Mouse (Mus musculus): ENCODE data around the gene Csmd2. TPM values are rescaled to one million over a fixed set of nuclear protein-coding genes. Genes with fewer than 3 reads are reported as not detected.

The Csmd2 gene
- polyA plus RNA-seq, 1 experiment from 2014 or later = 0.05 TPM

DNA sequence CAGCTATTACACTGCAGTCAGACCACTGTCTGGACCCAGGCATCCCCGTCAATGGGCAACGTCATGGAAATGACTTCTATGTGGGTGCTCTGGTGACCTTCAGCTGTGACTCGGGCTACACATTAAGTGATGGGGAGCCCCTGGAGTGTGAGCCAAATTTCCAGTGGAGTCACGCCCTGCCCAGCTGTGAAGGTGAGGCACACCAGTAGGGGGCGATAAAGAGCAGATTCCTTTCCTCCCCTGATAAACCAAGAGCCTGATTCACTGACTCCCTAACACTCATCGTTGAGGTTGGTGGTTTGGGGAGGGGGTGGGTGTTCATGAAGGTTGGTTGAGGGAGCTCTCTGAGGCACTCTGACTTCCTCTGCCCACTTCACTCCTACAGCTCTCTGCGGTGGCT is 396.1 kb downstream of the Csmd2 start:
- Histone ChIP-seq H3K9ac (ENCODE audit: low read depth, low read length) (no peak overlapping the region), H3K4me3 (ENCODE audit: low read depth, low read length) (no peak overlapping the region), H3K4me1 (replicated peaks; ENCODE audit: control insufficient read depth, insufficient read depth, low read length) (no peaks in the 10 kb centered on the region), H3K27me3 (replicated peaks; ENCODE audit: control insufficient read depth, insufficient read depth, low read length) (no peaks in the 10 kb centered on the region), H3K36me3 (ENCODE audit: control insufficient read depth, insufficient read depth) (no peaks in the 10 kb centered on the region), H3K27ac (ENCODE audit: low read depth, low read length) (no peak overlapping the region), H3K4me2 (replicated peaks; ENCODE audit: low read depth) (no peak overlapping the region), H3K9me3 (ENCODE audit: control insufficient read depth) (no peaks in the 10 kb centered on the region)
- ATAC-seq = no peak
- 85% methylated on average over 7 of the region's 7 CpGs for WGBS
- peak; percentile 19; the same call in 1 of the 2 replicates for TF ChIP-seq CTCF (IDR thresholded peaks at IDR 0.05; ENCODE audit: low read depth)

DNA sequence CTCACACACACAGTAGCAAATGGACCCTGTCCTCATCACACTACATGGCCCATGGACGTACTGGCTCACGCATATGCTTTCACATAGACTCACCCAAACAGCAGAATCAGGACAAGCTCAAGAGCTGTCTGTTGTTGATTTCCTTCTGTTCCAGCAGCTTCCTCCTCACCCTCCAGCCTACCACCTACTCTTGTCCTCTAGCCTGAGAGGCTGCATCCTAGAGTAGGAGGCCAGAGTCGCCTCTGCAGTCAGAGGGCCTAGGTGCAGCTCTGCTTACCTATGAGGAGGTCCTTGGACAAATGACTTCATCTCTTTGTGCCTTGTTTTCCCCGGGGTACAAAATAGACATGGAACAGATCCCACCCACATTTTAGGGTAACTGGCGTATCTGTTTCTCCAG is 403.8 kb downstream of the Csmd2 start:
- ATAC-seq = no peak
- no peaks in the 10 kb centered on the region for H3K36me3 ChIP-seq (ENCODE audit: control insufficient read depth, insufficient read depth)
- no peak overlapping the region for H3K4me2 ChIP-seq (replicated peaks; ENCODE audit: low read depth)
- no peaks in the 10 kb centered on the region for H3K9me3 ChIP-seq (ENCODE audit: control insufficient read depth)
- H3K27ac ChIP-seq (ENCODE audit: low read depth, low read length) = no peak overlapping the region
- H3K4me3 ChIP-seq (ENCODE audit: low read depth, low read length) = no peak overlapping the region
- no peaks in the 10 kb centered on the region for H3K27me3 ChIP-seq (replicated peaks; ENCODE audit: control insufficient read depth, insufficient read depth, low read length)
- WGBS = 87% methylated on average over 5 of the region's 5 CpGs
- TF ChIP-seq CTCF (IDR thresholded peaks at IDR 0.05; ENCODE audit: low read depth) = no peak
- no peaks in the 10 kb centered on the region for H3K4me1 ChIP-seq (replicated peaks; ENCODE audit: control insufficient read depth, insufficient read depth, low read length)
- H3K9ac ChIP-seq (ENCODE audit: low read depth, low read length) = no peak overlapping the region

DNA sequence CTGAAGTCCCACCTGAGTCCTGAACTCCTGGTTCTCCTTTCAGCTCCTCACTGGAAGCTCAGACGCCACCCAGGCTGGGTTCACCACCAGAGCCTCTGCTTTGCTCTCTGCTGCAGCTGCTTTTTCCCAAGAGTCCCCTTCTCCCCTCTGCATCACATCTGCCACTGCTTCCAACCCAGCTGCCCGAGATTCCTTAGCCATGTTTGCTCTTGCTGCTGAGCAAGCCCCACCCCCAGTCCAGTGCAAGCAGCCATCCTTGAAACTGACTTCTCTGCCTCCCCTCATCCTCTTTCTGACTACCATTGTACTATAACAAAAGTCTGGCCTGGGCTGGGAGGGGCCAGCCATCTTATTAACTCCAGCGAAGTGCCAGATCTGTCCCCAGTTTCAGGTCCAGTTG is 404.6 kb downstream of the Csmd2 start:
- H3K9me3 ChIP-seq (ENCODE audit: control insufficient read depth) = no peaks in the 10 kb centered on the region
- TF ChIP-seq CTCF (IDR thresholded peaks at IDR 0.05; ENCODE audit: low read depth) = no peak
- ATAC-seq = no peak
- no peaks in the 10 kb centered on the region for H3K36me3 ChIP-seq (ENCODE audit: control insufficient read depth, insufficient read depth)
- no peak overlapping the region for H3K4me3 ChIP-seq (ENCODE audit: low read depth, low read length)
- no peak overlapping the region for H3K4me2 ChIP-seq (replicated peaks; ENCODE audit: low read depth)
- no peaks in the 10 kb centered on the region for H3K27me3 ChIP-seq (replicated peaks; ENCODE audit: control insufficient read depth, insufficient read depth, low read length)
- no peak overlapping the region for H3K9ac ChIP-seq (ENCODE audit: low read depth, low read length)
- WGBS = 32% methylated on average over 3 of the region's 3 CpGs
- no peak overlapping the region for H3K27ac ChIP-seq (ENCODE audit: low read depth, low read length)
- H3K4me1 ChIP-seq (replicated peaks; ENCODE audit: control insufficient read depth, insufficient read depth, low read length) = no peaks in the 10 kb centered on the region

DNA sequence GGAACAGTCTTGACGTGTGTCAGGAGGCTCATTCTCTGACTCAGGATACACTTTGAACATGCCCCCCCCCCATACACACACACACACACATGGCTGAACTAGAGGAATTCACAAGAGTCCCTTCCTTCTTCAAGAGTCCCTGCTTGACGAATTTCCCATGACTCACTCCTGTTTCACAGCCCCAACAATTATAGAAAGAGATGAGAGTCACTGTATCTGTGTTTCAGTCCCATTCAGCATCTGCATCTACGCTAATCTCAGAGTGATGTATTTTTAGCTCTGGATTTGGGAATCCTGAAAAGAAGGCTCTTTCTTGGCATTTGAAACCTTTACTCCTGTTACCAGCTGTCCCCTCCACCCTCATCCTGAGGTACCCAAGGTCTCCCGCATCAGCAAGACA is 406.2 kb downstream of the Csmd2 start:
- H3K4me1 ChIP-seq (replicated peaks; ENCODE audit: control insufficient read depth, insufficient read depth, low read length) = no peaks in the 10 kb centered on the region
- no peak for TF ChIP-seq CTCF (IDR thresholded peaks at IDR 0.05; ENCODE audit: low read depth)
- no peak overlapping the region for H3K27ac ChIP-seq (ENCODE audit: low read depth, low read length)
- H3K9ac ChIP-seq (ENCODE audit: low read depth, low read length) = no peak overlapping the region
- no peak overlapping the region for H3K4me3 ChIP-seq (ENCODE audit: low read depth, low read length)
- H3K36me3 ChIP-seq (ENCODE audit: control insufficient read depth, insufficient read depth) = no peaks in the 10 kb centered on the region
- WGBS = 79% methylated on average over 4 of the region's 4 CpGs
- ATAC-seq = no peak
- H3K4me2 ChIP-seq (replicated peaks; ENCODE audit: low read depth) = no peak overlapping the region
- no peaks in the 10 kb centered on the region for H3K27me3 ChIP-seq (replicated peaks; ENCODE audit: control insufficient read depth, insufficient read depth, low read length)
- no peaks in the 10 kb centered on the region for H3K9me3 ChIP-seq (ENCODE audit: control insufficient read depth)

DNA sequence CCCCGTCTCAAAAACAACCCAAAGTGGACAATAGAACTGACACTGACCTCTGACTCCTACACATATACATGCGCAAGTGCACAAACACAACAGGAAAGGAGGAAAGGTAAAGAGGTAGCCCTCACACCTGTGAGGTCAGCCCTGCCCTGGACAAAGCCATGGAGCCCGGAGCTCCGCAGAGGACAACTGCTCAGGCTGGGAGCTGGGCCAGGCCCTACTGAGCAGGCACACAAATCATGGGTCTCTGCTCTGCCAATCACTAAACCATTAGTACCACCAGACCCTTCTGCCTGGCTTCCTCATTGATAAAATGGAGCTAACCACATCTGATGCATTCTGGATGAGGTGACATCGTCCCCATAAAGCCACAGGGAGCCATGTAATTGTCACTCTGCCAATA is 409.0 kb downstream of the Csmd2 start:
- no peak overlapping the region for H3K27ac ChIP-seq (ENCODE audit: low read depth, low read length)
- WGBS = 90% methylated on average over 5 of the region's 5 CpGs
- no peaks in the 10 kb centered on the region for H3K9me3 ChIP-seq (ENCODE audit: control insufficient read depth)
- H3K9ac ChIP-seq (ENCODE audit: low read depth, low read length) = no peak overlapping the region
- no peak for ATAC-seq
- H3K36me3 ChIP-seq (ENCODE audit: control insufficient read depth, insufficient read depth) = no peaks in the 10 kb centered on the region
- TF ChIP-seq CTCF (IDR thresholded peaks at IDR 0.05; ENCODE audit: low read depth) = no peak
- H3K4me1 ChIP-seq (replicated peaks; ENCODE audit: control insufficient read depth, insufficient read depth, low read length) = no peaks in the 10 kb centered on the region
- no peak overlapping the region for H3K4me3 ChIP-seq (ENCODE audit: low read depth, low read length)
- no peaks in the 10 kb centered on the region for H3K27me3 ChIP-seq (replicated peaks; ENCODE audit: control insufficient read depth, insufficient read depth, low read length)
- H3K4me2 ChIP-seq (replicated peaks; ENCODE audit: low read depth) = no peak overlapping the region

DNA sequence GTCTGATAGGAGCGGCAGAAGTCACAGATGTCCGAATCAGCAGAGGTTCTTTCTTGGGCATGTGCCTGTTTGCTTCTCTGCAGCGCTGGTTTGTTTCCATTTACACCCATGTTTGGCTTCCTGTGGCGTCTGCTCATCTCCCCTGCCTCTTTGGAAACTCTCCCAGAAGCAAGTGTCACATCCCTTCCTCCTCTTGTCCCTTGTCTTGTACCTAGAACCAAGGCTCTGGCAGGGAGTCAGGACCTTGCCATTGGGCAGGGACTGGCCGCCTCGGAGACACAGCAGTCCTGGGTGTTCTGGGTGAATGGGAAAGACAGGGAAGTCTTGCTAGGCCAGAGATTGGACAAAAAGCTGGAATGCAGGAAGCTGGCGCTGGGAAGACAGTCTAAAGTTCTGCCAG is 410.1 kb downstream of the Csmd2 start:
- no peak for TF ChIP-seq CTCF (IDR thresholded peaks at IDR 0.05; ENCODE audit: low read depth)
- 57% methylated on average over 7 of the region's 7 CpGs for WGBS
- Histone ChIP-seq H3K9me3 (ENCODE audit: control insufficient read depth) (no peaks in the 10 kb centered on the region), H3K36me3 (ENCODE audit: control insufficient read depth, insufficient read depth) (no peaks in the 10 kb centered on the region), H3K27me3 (replicated peaks; ENCODE audit: control insufficient read depth, insufficient read depth, low read length) (no peaks in the 10 kb centered on the region), H3K4me3 (ENCODE audit: low read depth, low read length) (no peak overlapping the region), H3K4me2 (replicated peaks; ENCODE audit: low read depth) (no peak overlapping the region), H3K27ac (ENCODE audit: low read depth, low read length) (no peak overlapping the region), H3K4me1 (replicated peaks; ENCODE audit: control insufficient read depth, insufficient read depth, low read length) (no peaks in the 10 kb centered on the region), H3K9ac (ENCODE audit: low read depth, low read length) (no peak overlapping the region)
- ATAC-seq = no peak

DNA sequence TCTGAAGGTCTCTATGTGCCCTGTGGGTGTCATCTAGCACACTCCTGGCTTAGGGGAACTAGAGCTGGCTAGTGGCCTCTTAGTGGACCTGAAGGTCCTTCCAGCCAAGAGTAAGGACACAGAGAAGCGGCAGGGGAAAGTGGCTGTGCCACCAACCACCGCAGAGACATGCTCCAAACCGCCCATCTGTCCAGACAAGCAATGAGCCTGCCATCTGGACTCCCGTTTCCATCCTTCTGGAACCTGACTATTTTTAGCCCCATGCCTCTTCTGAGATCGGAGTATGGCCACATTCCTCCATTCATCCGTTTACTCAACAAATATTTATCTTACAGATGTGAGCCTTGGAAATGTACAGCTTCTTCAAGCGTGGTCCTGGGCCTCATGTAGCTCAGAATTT is 411.3 kb downstream of the Csmd2 start:
- H3K9ac ChIP-seq (ENCODE audit: low read depth, low read length) = no peak overlapping the region

More for the DNA sequence above, 411.3 kb downstream of the Csmd2 start:
- Histone ChIP-seq H3K27ac (ENCODE audit: low read depth, low read length) (no peak overlapping the region), H3K4me1 (replicated peaks; ENCODE audit: control insufficient read depth, insufficient read depth, low read length) (no peaks in the 10 kb centered on the region), H3K36me3 (ENCODE audit: control insufficient read depth, insufficient read depth) (no peaks in the 10 kb centered on the region), H3K27me3 (replicated peaks; ENCODE audit: control insufficient read depth, insufficient read depth, low read length) (no peaks in the 10 kb centered on the region), H3K9me3 (ENCODE audit: control insufficient read depth) (no peaks in the 10 kb centered on the region), H3K4me2 (replicated peaks; ENCODE audit: low read depth) (no peak overlapping the region), H3K4me3 (ENCODE audit: low read depth, low read length) (no peak overlapping the region)
- 29% methylated on average over 7 of the region's 7 CpGs for WGBS
- TF ChIP-seq CTCF (IDR thresholded peaks at IDR 0.05; ENCODE audit: low read depth) = no peak
- no peak for ATAC-seq

Data from intestine, postnatal 0 days (tissue).